Mouse (Mus musculus): Measurements from ENCODE around the gene Vipr1. TPM values are rescaled to one million over a fixed set of nuclear protein-coding genes. Genes with fewer than 3 reads are reported as not detected.
A peak's percentile ranks its signal among the peaks of the same experiment; 100 is the strongest.

The Vipr1 gene
- polyA plus RNA-seq, 1 experiment from 2014 or later = 0.45 TPM

- peak overlapping the region; percentile 93 for H3K27ac ChIP-seq (replicated peaks)
- H3K4me2 ChIP-seq (replicated peaks) = no peak overlapping the region
- ATAC-seq (replicated peaks) = no peak; the same call in 1 of the 2 replicates
- no peak overlapping the region for H3K4me3 ChIP-seq
- no peaks in the 10 kb centered on the region for H3K36me3 ChIP-seq
- peaks cover 38% of the 10 kb centered on the region for H3K4me1 ChIP-seq
- 69% methylated on average over 11 of the region's 11 CpGs for WGBS
- no peaks in the 10 kb centered on the region for H3K9me3 ChIP-seq
- H3K27me3 ChIP-seq = peaks cover 12% of the 10 kb centered on the region; the same call in 1 of the 2 replicates
- no peak overlapping the region for H3K9ac ChIP-seq (replicated peaks)
Observed at GRCm38 (mm10) chr9:121667822-121668221, 25.3 kb downstream of the Vipr1 start.

DNA sequence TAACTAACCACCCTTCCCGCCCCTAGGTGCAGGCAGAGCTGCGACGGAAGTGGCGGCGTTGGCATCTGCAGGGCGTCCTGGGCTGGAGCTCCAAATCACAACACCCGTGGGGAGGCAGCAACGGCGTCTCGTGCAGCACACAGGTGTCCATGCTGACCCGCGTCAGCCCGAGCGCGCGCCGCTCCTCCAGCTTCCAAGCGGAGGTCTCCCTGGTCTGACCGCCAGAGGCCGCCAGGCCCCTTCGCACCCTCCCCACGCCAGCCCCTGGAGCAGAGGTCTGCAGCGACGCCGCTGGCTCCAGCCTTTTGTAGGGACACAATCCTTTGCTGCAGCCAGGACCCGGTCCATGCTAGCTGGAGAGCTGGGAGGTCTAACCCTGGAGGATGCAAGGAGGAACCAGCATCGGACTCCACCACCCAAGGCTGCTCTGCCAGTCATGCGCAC is 26.9 kb downstream of the Vipr1 start:
- under 1% methylated on average over 28 of the region's 28 CpGs for WGBS
- H3K4me2 ChIP-seq (replicated peaks) = peak overlapping the region; percentile 51
- H3K4me3 ChIP-seq = peak overlapping the region; percentile 33
- H3K4me1 ChIP-seq = peaks cover 38% of the 10 kb centered on the region
- peak; percentile 29; the same call in 1 of the 2 replicates for ATAC-seq (replicated peaks)
- H3K36me3 ChIP-seq = no peaks in the 10 kb centered on the region
- peak overlapping the region; percentile 40; the same call in 1 of the 2 replicates for H3K9ac ChIP-seq (replicated peaks)
- H3K27ac ChIP-seq (replicated peaks) = no peak overlapping the region
- H3K9me3 ChIP-seq = no peaks in the 10 kb centered on the region
- H3K27me3 ChIP-seq = peaks cover 12% of the 10 kb centered on the region; the same call in 1 of the 2 replicates

DNA sequence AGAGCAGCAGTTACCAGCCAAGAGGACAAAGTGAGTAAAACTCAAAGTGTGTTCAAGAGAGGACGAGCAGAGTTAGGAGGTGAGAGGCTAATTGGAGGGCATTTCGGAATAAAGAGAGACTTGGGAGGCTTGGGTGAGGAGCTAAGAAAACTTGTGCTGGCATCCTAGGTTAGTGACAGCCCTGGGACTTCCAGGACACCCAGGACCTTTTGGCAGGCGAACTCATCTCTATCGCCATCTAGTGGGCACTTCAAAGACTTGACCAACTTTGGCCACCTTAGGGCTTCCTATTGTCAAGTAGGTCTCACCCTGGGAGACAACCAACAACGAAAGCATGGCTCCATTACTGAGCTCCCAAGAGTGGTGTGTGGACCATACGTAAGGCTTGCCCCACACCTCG is 28.8 kb downstream of the Vipr1 start:
- H3K27ac ChIP-seq (replicated peaks) = no peak overlapping the region
- no peak for ATAC-seq (replicated peaks)
- 21% methylated on average over 7 of the region's 7 CpGs for WGBS

DNA sequence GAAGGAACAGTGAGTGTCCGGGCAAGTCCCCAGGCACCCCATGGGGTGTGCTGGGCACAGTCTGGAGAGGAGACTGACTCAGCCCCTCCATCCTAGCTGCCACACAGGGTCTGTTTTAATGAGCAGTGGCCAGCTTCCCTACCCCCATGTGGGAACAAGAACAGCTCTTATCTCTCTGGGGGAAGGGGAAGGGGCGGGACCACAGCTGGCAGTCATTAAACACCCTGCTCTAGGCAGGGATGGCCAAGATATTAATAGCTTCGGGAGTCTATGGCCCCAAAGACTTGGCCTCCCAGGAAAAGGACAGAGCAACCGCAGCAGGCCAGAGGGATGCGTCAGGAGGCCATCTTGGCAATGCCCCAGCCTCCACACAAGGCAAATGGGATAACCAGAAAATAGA is 29.8 kb downstream of the Vipr1 start:
- H3K4me2 ChIP-seq (replicated peaks) = no peak overlapping the region
- H3K9ac ChIP-seq (replicated peaks) = no peak overlapping the region
- 74% methylated on average over 5 of the region's 5 CpGs for WGBS
- H3K27ac ChIP-seq (replicated peaks) = no peak overlapping the region
- no peak overlapping the region for H3K4me3 ChIP-seq
- H3K9me3 ChIP-seq = no peaks in the 10 kb centered on the region
- H3K36me3 ChIP-seq = no peaks in the 10 kb centered on the region
- ATAC-seq (replicated peaks) = no peak
- peaks cover 12% of the 10 kb centered on the region; the same call in 1 of the 2 replicates for H3K27me3 ChIP-seq
- H3K4me1 ChIP-seq = peaks cover 23% of the 10 kb centered on the region

More for the DNA sequence above, 28.8 kb downstream of the Vipr1 start:
- peaks cover 12% of the 10 kb centered on the region; the same call in 1 of the 2 replicates for H3K27me3 ChIP-seq
- no peak overlapping the region for H3K4me2 ChIP-seq (replicated peaks)
- H3K9me3 ChIP-seq = no peaks in the 10 kb centered on the region
- peaks cover 33% of the 10 kb centered on the region for H3K4me1 ChIP-seq
- H3K9ac ChIP-seq (replicated peaks) = no peak overlapping the region
- no peaks in the 10 kb centered on the region for H3K36me3 ChIP-seq
- H3K4me3 ChIP-seq = no peak overlapping the region

GRCm38 (mm10) chr9:121673716-121674115 is 31.2 kb downstream of the Vipr1 start:
- H3K4me2 ChIP-seq (replicated peaks) = no peak overlapping the region
- peaks cover 12% of the 10 kb centered on the region; the same call in 1 of the 2 replicates for H3K27me3 ChIP-seq
- H3K9ac ChIP-seq (replicated peaks) = no peak overlapping the region
- ATAC-seq (replicated peaks) = no peak
- peaks cover 13% of the 10 kb centered on the region for H3K4me1 ChIP-seq
- no peaks in the 10 kb centered on the region for H3K9me3 ChIP-seq
- no peak overlapping the region for H3K27ac ChIP-seq (replicated peaks)
- WGBS = 87% methylated on average over 5 of the region's 5 CpGs
- H3K4me3 ChIP-seq = no peak overlapping the region
- no peaks in the 10 kb centered on the region for H3K36me3 ChIP-seq

DNA sequence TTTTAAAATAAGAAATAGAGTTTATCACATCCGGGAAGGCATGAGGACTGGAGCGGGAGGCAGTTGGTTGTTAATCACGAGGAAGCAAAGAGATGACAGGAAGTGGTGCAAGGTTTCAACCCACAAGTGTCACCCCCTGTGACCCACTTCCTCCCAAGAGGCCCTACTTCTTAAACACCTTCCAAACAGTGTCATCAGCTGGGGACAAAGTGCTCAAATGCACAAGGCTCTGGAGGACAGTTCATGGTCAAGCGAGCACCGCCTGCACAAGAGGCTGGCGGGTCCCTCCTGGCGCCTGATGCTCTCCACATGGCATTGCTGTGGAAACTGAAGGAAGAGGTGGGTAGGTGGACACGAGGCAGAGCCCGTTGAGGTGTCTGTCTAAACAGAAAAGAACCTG is 32.5 kb downstream of the Vipr1 start:
- peaks cover 9% of the 10 kb centered on the region; the same call in 1 of the 2 replicates for H3K27me3 ChIP-seq
- H3K36me3 ChIP-seq = no peaks in the 10 kb centered on the region
- 83% methylated on average over 9 of the region's 9 CpGs for WGBS
- no peak overlapping the region for H3K4me3 ChIP-seq
- no peak overlapping the region for H3K27ac ChIP-seq (replicated peaks)
- no peak overlapping the region for H3K9ac ChIP-seq (replicated peaks)
- no peaks in the 10 kb centered on the region for H3K9me3 ChIP-seq
- H3K4me1 ChIP-seq = peaks cover 12% of the 10 kb centered on the region
- ATAC-seq (replicated peaks) = no peak
- no peak overlapping the region for H3K4me2 ChIP-seq (replicated peaks)

GRCm38 (mm10) chr9:121675556-121675955 is 33.0 kb downstream of the Vipr1 start:
- Histone ChIP-seq H3K4me2 (replicated peaks) (no peak overlapping the region), H3K27ac (replicated peaks) (no peak overlapping the region), H3K36me3 (no peaks in the 10 kb centered on the region), H3K4me3 (no peak overlapping the region), H3K27me3 (peaks cover 4% of the 10 kb centered on the region; the same call in 1 of the 2 replicates), H3K9ac (replicated peaks) (no peak overlapping the region), H3K9me3 (no peaks in the 10 kb centered on the region), H3K4me1 (peaks cover 10% of the 10 kb centered on the region)
- no peak for ATAC-seq (replicated peaks)
- 92% methylated on average over 2 of the region's 2 CpGs for WGBS

GRCm38 (mm10) chr9:121677069-121677468 is 34.6 kb downstream of the Vipr1 start:
- H3K9me3 ChIP-seq = no peaks in the 10 kb centered on the region
- H3K27me3 ChIP-seq = no peaks in the 10 kb centered on the region
- no peak for ATAC-seq (replicated peaks)
- H3K9ac ChIP-seq (replicated peaks) = no peak overlapping the region
- no peak overlapping the region for H3K4me2 ChIP-seq (replicated peaks)
- no peak overlapping the region for H3K4me3 ChIP-seq
- H3K36me3 ChIP-seq = peaks cover under 1% of the 10 kb centered on the region; the same call in 1 of the 2 replicates
- H3K4me1 ChIP-seq = peaks cover 10% of the 10 kb centered on the region
- H3K27ac ChIP-seq (replicated peaks) = no peak overlapping the region
- 91% methylated on average over 4 of the region's 4 CpGs for WGBS

GRCm38 (mm10) chr9:121677476-121677875 is 35.0 kb downstream of the Vipr1 start:
- Histone ChIP-seq H3K9ac (replicated peaks) (no peak overlapping the region), H3K4me3 (no peak overlapping the region), H3K27me3 (no peaks in the 10 kb centered on the region), H3K4me2 (replicated peaks) (no peak overlapping the region), H3K4me1 (peaks cover 10% of the 10 kb centered on the region), H3K36me3 (peaks cover 4% of the 10 kb centered on the region; the same call in 1 of the 2 replicates), H3K27ac (replicated peaks) (no peak overlapping the region), H3K9me3 (no peaks in the 10 kb centered on the region)
- no peak for ATAC-seq (replicated peaks)
- 78% methylated on average over 8 of the region's 8 CpGs for WGBS

GRCm38 (mm10) chr9:121679549-121679948 is 37.0 kb downstream of the Vipr1 start:
- Histone ChIP-seq H3K27me3 (no peaks in the 10 kb centered on the region), H3K27ac (replicated peaks) (0 out of 2 replicates have a peak overlapping the region, but pooled peaks have one; percentile 9), H3K9me3 (no peaks in the 10 kb centered on the region), H3K9ac (replicated peaks) (no peak overlapping the region), H3K4me2 (replicated peaks) (no peak overlapping the region), H3K4me3 (no peak overlapping the region), H3K36me3 (peaks cover 23% of the 10 kb centered on the region), H3K4me1 (peaks cover 10% of the 10 kb centered on the region)
- peak; percentile 79 for ATAC-seq (replicated peaks)
- WGBS = 19% methylated on average over 6 of the region's 6 CpGs

DNA sequence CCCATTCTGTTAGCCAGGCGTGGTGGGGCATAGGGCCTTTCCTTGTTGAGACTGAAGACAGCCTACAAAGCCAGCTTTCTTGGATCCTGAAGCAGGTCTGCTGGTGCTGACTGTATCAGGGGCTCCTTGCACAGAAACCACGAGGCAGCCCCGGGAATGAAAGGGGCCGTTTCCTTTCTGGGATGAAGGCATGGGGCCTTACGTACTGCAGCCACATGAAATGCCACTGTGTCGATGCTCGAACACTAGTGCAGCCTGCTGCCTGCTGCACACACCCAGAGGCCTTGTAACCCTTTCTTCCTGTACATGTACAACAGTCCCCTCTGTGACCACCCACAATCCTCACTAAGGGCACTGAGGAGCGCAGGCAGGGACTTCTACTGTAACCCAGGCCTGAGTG is 38.7 kb downstream of the Vipr1 start:
- Histone ChIP-seq H3K36me3 (peaks cover 34% of the 10 kb centered on the region), H3K9me3 (no peaks in the 10 kb centered on the region), H3K4me3 (no peak overlapping the region), H3K9ac (replicated peaks) (no peak overlapping the region), H3K27ac (replicated peaks) (no peak overlapping the region), H3K4me2 (replicated peaks) (no peak overlapping the region), H3K27me3 (no peaks in the 10 kb centered on the region), H3K4me1 (peaks cover 10% of the 10 kb centered on the region)
- ATAC-seq (replicated peaks) = no peak
- WGBS = 85% methylated on average over 7 of the region's 8 CpGs

DNA sequence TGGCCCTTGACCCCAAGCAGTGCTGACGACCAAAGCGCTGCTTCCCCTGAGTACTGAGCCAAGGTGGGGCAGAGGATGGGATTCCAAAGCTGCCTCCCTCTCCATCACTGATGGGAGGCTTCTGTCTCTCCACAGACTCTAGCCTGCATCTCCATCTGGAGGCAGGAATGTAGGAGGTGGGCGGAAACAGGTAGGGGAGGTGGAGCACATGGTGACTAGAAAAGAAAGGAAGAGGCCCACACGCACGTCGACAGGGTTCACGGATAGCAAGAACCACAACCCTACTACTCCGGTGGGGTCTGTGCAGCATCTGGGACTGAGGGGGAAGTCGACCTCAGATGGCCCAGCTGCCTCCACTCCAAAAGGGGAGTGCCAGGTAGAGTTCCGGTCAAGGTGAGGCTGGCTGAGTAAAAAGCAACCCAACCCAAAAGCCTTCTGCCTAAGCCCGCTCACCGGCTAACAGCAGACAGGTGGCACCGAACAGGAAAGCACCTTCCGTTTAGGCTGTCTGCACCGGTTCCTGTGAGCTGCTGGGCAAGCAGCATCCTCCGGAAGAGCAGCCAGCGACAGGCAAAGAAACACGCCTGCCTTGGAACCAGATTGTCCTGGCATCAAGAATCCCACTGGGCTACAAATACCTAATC is 39.6 kb downstream of the Vipr1 start:
- no peak overlapping the region for H3K9ac ChIP-seq (replicated peaks)
- no peak overlapping the region for H3K4me2 ChIP-seq (replicated peaks)
- no peak overlapping the region for H3K4me3 ChIP-seq
- 80% methylated on average over 18 of the region's 18 CpGs for WGBS
- H3K27ac ChIP-seq (replicated peaks) = no peak overlapping the region
- H3K27me3 ChIP-seq = no peaks in the 10 kb centered on the region
- ATAC-seq (replicated peaks) = no peak
- H3K4me1 ChIP-seq = peaks cover 10% of the 10 kb centered on the region
- H3K36me3 ChIP-seq = peaks cover 36% of the 10 kb centered on the region
- H3K9me3 ChIP-seq = no peaks in the 10 kb centered on the region

Measured in forebrain, embryonic 15.5 days (tissue).